Mouse (Mus musculus) cerebellum, postnatal 4 days (tissue): ENCODE measurements around the gene Sohlh1.

Source experiments
- DNase-seq, 2 experiments: peaks; one replicate each; pipeline ENCODE4 v3.0.0; 2022; ENCODE audit warnings: low spot score in 2 of 2, mixed read lengths in 1 of 2

Gene Sohlh1

GRCm38 (mm10) chr2:25847226-25847625 lies at the start of gene Sohlh1:
TSS of gene Sohlh1 (minus strand) at chr2:25847248.
- DNase-seq, result no peak

DNA sequence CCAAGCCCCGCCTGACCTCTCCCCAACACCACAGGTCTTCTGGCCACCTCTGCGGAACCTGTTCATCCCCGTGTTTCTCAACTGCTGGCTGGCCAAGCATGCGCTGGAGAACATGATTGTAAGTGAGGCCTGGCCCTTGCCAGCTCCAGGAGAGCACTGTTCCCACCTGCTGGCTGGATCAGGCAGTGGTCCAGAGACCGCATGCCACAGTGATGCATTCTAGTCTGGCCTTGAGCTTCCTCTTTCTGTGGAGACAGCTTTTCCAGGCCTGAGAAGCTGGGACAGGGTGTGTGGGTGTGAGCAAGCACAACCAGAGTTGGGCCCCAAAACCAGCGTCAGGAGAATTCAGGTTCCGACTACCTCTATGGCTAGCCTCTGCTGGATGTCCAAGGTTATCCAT lies 45.4 kb upstream of the Sohlh1 start:
- no peak for DNase-seq

GRCm38 (mm10) chr2:25888144-25888543 lies 41.1 kb upstream of the Sohlh1 start:
- DNase-seq, result no peak

DNA sequence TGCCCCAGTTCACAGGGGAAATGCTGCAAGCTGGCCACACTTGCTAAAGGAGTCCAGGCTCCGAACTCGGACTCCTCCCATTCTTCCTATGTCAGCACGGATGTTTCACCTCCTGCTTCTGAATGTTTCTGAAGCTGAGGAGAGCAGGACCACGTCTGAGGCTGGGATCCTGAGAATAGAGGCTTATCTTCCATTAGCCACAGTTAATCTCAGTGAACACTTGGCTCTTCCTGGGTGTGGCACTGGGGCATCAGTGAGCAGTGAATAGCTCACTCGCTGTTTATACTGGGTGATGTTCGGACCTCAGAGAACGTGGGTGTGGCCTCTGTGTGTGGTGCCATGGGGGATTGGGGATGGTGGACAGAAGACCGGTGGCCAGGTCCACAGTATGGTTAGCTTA lies 40.2 kb upstream of the Sohlh1 start:
- DNase-seq, result no peak

DNA sequence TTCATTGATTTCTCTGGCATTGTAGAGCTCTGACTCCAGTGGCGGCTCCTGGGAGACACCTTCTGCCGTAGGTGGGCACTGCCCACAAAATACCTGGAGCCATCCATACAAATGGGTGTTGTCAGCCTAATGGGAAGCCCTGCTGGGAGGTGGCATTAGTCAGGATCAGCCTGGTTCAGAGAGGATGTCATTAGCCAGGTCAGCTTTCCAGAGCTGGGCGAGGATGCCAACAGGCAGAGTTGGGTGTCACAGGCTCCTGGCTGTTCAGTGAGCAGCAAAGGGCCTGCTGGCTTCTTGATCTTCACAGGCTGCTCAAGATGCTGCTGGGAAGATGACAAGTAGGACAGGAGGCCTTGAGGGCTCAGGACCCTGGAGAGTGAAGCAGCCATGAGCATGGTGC lies 37.7 kb upstream of the Sohlh1 start:
- no peak for DNase-seq

GRCm38 (mm10) chr2:25882276-25882675 lies 35.2 kb upstream of the Sohlh1 start:
- DNase-seq, result no peak

- no peak for DNase-seq
Observed at GRCm38 (mm10) chr2:25879061-25879460, 32.0 kb upstream of the Sohlh1 start.

GRCm38 (mm10) chr2:25878516-25878915 lies 31.5 kb upstream of the Sohlh1 start:
- DNase-seq, result no peak

DNA sequence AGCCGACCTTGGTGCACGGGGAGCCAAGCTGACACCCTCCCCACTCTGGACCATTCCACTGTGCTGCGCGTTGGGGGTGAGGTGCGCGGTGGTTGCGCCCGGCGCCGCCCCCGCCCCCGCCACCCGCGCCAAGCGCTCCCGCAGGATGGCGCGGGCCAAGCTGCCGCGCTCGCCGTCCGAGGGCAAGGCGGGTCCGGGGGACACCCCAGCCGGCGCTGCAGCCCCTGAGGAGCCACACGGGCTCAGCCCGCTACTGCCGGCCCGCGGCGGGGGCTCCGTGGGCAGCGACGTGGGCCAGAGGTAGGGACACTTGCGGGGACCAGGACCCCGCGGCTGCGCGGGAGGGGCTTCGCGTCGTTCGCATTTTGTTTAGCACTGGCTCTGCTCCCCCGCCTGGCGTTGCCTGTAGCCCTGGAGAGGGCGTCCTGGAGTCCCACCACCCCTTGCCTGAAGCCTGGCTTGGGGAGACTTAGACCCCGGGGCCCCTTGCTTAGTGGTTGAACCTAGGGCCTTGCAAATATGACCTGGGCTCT lies 30.8 kb upstream of the Sohlh1 start:
- peak in 1 of 2 experiments; percentile 16 for DNase-seq

DNA sequence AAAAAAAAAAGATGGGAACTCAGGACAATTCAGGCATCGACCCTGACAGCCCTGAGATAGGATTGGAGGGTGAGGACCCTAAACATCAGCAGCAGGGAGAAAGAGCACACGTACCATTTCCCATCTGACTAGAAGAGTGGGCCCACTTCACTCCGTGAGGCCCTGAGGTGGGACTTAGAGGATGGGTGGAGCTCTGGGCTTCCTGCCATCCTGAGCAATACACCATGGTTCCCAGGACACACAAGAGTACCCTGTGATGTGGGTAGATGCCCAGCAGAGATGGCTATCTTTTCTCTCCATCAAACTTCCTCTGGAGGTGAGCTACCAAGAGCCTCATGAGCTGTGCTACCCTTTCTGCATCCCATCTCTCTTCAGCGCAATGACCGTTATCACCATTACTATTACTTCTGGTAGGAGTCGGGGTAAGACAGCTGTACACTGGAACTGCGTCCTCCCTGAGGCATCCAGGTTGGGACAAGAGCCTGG lies 30.2 kb upstream of the Sohlh1 start:
- DNase-seq, result no peak

DNA sequence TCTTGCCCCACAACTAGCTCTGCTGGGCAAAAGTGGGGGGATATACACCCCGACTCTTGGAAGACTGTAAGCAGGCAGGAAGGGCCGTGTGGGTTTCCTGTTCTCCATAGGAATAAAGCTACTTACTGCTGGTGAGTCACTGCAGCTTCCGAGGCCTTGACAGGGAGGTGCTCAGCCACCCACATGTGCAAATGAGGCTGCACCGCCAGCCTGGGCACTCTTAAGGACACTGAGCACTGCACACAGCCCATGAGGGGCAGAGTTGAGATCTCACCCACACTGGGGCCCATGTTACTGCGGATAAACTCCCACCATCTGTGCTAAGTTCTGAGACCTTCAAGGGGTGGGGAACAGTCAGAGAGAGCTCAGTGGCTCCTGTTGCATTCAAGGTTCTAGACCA lies 19.6 kb upstream of the Sohlh1 start:
- DNase-seq, result no peak

- peak in 1 of 2 experiments; percentile 64 for DNase-seq
Observed at GRCm38 (mm10) chr2:25865412-25865811, 18.4 kb upstream of the Sohlh1 start.

GRCm38 (mm10) chr2:25864230-25864629 lies 17.2 kb upstream of the Sohlh1 start:
- DNase-seq, result no peak

GRCm38 (mm10) chr2:25863337-25864131 lies 16.5 kb upstream of the Sohlh1 start, which contains the start of gene Kcnt1:
TSS of gene Kcnt1 (plus strand) at chr2:25863734.
- DNase-seq, result peak; percentile 44 to 67

GRCm38 (mm10) chr2:25862696-25863270 lies 15.7 kb upstream of the Sohlh1 start:
- DNase-seq, result no peak

- DNase-seq, result no peak
Observed at GRCm38 (mm10) chr2:25862038-25862437, 15.0 kb upstream of the Sohlh1 start.

- DNase-seq, result no peak
Observed at GRCm38 (mm10) chr2:25859891-25860290, 12.8 kb upstream of the Sohlh1 start.

DNA sequence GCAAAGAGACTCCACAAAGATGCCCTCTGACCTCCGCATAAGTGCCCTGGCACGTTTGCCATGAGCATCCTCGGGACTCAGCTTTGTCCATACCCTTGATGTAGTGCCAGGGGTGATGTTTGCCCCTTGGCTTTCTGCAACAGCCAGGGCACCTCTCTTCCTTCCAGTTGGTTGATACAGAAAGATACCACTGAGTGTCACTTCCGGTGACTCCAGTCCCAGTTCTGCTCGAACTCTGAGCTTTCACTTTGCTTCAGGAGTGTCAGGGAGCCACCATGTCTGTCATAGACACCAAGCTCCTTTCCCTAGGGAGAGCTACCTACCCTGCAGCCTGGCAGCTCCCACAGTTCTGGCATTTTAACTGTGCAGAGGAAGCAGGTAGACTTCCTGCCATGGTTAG lies 7.0 kb upstream of the Sohlh1 start:
- DNase-seq, result no peak

DNA sequence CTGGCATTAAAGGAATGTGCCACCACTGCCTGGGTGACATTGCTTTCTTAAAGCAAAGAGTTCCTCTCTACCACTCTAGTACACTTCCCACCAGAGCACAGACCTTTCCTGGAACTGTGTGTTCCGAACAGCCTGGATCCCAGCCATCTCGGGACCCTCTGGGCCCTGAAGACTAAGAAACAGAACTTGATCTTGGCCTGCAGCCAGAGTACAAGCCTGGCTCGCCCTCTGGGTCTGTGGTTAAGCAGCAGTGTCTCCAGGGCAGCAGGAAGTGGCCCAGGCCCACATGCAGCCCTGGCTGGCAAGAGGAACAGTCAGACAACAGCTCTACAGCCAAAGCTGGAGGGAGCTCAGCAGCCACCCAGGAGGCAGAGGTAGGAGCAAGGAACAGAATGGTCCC lies 5.6 kb upstream of the Sohlh1 start:
- DNase-seq, result peak in 1 of 2 experiments; percentile 31

GRCm38 (mm10) chr2:25850330-25850729 lies 3.3 kb upstream of the Sohlh1 start:
- peak in 1 of 2 experiments; percentile 51 for DNase-seq

- no peak for DNase-seq
Observed at GRCm38 (mm10) chr2:25846516-25846915, 532 bp downstream of the Sohlh1 start.

DNA sequence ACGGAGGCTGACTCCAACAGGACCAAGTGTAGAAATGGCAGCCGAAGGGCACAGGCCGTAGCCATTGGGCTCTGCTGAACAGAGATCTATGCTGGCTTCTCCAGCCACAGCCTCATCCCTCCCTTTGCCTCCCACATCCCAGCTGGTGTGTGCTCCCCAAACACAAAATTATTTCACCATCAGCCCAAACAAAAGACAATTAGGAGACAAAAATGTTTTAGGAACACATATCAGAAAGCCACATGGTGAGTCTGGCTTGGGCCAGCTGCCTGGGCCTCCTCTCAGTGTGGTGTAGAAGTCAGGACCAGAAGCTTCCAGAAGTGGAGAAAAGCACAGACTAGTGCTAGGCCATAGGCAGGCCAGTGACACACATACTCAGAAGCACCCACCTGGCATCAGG lies 3.0 kb downstream of the Sohlh1 start:
- DNase-seq, result no peak

DNA sequence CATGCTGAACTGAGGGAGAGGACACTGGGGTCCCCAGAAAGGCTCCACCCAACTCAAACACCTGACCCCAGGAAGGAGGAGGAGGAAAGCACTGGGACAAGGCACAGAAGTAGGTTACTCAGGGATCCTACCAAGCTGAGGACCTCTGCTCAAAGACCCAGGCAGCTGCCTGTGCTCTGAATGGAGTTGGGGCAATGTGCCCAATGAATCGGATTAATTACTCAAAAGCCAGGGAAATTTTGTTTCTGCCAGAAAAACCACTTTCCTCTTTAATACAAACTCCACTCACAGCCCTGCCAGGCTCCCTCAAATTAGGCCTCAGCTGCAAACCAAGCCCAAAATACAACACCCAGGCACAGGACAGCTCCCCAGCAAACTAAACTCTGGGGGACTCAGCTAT lies 4.3 kb downstream of the Sohlh1 start:
- DNase-seq, result no peak
